In genomic region chr13:28959458-28959978, GRCm38 (mm10) we compare ENCODE assay signal across 8 mouse cellular contexts. TPM values are rescaled to one million over a fixed set of nuclear protein-coding genes. Genes with fewer than 3 reads are reported as not detected.
DNase-seq lines count a peak whose midpoint lies in the region; ATAC-seq and TF ChIP-seq lines count a peak whose summit lies in the region.

No protein-coding gene starts in this region.

- H3K9me3 ChIP-seq in E14TG2a.4 (ENCODE audit: low read length): 0 out of 2 replicates have a peak, but pooled peaks cover 4% of the 10 kb centered on the region
- H3K9me3 ChIP-seq in forebrain, embryonic 16.5 days (ENCODE audit: control insufficient read depth, low read length): no peaks in the 10 kb centered on the region
- no peaks in the 10 kb centered on the region for H3K9me3 ChIP-seq in liver, postnatal 0 days (ENCODE audit: low read length)
- H3K9me3 ChIP-seq in neural tube, embryonic 13.5 days: no peaks in the 10 kb centered on the region
- no peaks in the 10 kb centered on the region for H3K9me3 ChIP-seq in stomach, postnatal 0 days (ENCODE audit: control insufficient read depth, low read length)

- TF ChIP-seq EP300 in liver, postnatal 0 days (IDR thresholded peaks at IDR 0.05; ENCODE audit: low read depth): peak; percentile 88
- no peak for TF ChIP-seq EP300 in stomach, postnatal 0 days (optimal IDR thresholded peaks at IDR 0.05)

- DNase-seq in cerebellum, adult 18-20 months: peak; percentile 88 to 91
- DNase-seq in heart, postnatal 14 days: peak; percentile 88 to 90
- peak; percentile 90 to 94 for DNase-seq in kidney, postnatal 4 days
- DNase-seq in liver, postnatal 0 days: peak; percentile 83
- peak; percentile 94 for DNase-seq in stomach, postnatal 0 days (ENCODE audit: low spot score)

- peaks cover 38% of the 10 kb centered on the region for H3K27me3 ChIP-seq in E14TG2a.4 (ENCODE audit: insufficient read depth, low read length)
- no peaks in the 10 kb centered on the region for H3K27me3 ChIP-seq in forebrain, embryonic 16.5 days (replicated peaks; ENCODE audit: control insufficient read depth, insufficient read depth, low read length)
- peaks cover 6% of the 10 kb centered on the region; the same call in 1 of the 2 replicates for H3K27me3 ChIP-seq in liver, postnatal 0 days (ENCODE audit: insufficient read depth, low read length)
- no peaks in the 10 kb centered on the region for H3K27me3 ChIP-seq in neural tube, embryonic 13.5 days
- H3K27me3 ChIP-seq in stomach, postnatal 0 days (ENCODE audit: control insufficient read depth, insufficient read depth, low read length): no peaks in the 10 kb centered on the region

- H3K4me3 ChIP-seq in E14TG2a.4 (replicated peaks; ENCODE audit: low read length): peak overlapping the region; percentile 83
- peak overlapping the region; percentile 69 for H3K4me3 ChIP-seq in forebrain, embryonic 16.5 days (replicated peaks; ENCODE audit: low read length)
- H3K4me3 ChIP-seq in liver, postnatal 0 days (ENCODE audit: low read depth, low read length): peak overlapping the region; percentile 53
- peak overlapping the region; percentile 52 for H3K4me3 ChIP-seq in neural tube, embryonic 13.5 days
- peak overlapping the region; percentile 54 for H3K4me3 ChIP-seq in stomach, postnatal 0 days (ENCODE audit: low read depth, low read length)

- peak overlapping the region; percentile 99 for H3K27ac ChIP-seq in forebrain, embryonic 16.5 days (ENCODE audit: low read length)
- H3K27ac ChIP-seq in liver, postnatal 0 days (ENCODE audit: low read depth): no peak overlapping the region
- peak overlapping the region; percentile 99 for H3K27ac ChIP-seq in neural tube, embryonic 13.5 days (replicated peaks)
- H3K27ac ChIP-seq in stomach, postnatal 0 days (replicated peaks): peak overlapping the region; percentile 94

- TF ChIP-seq CTCF in E14TG2a.4 (conservative IDR thresholded peaks at IDR 0.05; ENCODE audit: low read length): no peak
- peak; percentile 71 for TF ChIP-seq CTCF in liver, postnatal 0 days (IDR thresholded peaks at IDR 0.05; ENCODE audit: low read depth)
- TF ChIP-seq CTCF in stomach, postnatal 0 days (IDR thresholded peaks at IDR 0.05; ENCODE audit: low read depth): peak; percentile 83

- H3K9ac ChIP-seq in forebrain, embryonic 16.5 days (replicated peaks; ENCODE audit: low read depth, low read length): peak overlapping the region; percentile 93
- peak overlapping the region; percentile 55 for H3K9ac ChIP-seq in liver, postnatal 0 days (replicated peaks)
- H3K9ac ChIP-seq in neural tube, embryonic 13.5 days: peak overlapping the region; percentile 88
- H3K9ac ChIP-seq in stomach, postnatal 0 days (ENCODE audit: low read length): peak overlapping the region; percentile 79

- H3K4me2 ChIP-seq in forebrain, embryonic 16.5 days (ENCODE audit: low read length): peak overlapping the region; percentile 96
- peak overlapping the region; percentile 86 for H3K4me2 ChIP-seq in liver, postnatal 0 days (ENCODE audit: low read depth, low read length)
- H3K4me2 ChIP-seq in neural tube, embryonic 13.5 days: peak overlapping the region; percentile 93
- H3K4me2 ChIP-seq in stomach, postnatal 0 days (replicated peaks; ENCODE audit: low read depth): peak overlapping the region; percentile 97

- peak; percentile 76 for ATAC-seq in forebrain, embryonic 16.5 days
- ATAC-seq in liver, postnatal 0 days: peak; percentile 76
- ATAC-seq in neural tube, embryonic 13.5 days (ENCODE audit: low read depth): peak; percentile 76
- ATAC-seq in stomach, postnatal 0 days (ENCODE audit: low FRiP score, low TSS enrichment): peak; percentile 90

- intact Hi-C loops in heart, postnatal 14 days (cut with DNase I): loop anchor here (1.0 to 5.0 kb wide), 4 partner anchors 188 to 645 kb away; no protein-coding TSS in a partner anchor

- no peaks in the 10 kb centered on the region for H3K36me3 ChIP-seq in E14TG2a.4 (ENCODE audit: insufficient read depth, low read length)
- no peaks in the 10 kb centered on the region for H3K36me3 ChIP-seq in forebrain, embryonic 16.5 days (ENCODE audit: control insufficient read depth, insufficient read depth)
- no peaks in the 10 kb centered on the region for H3K36me3 ChIP-seq in liver, postnatal 0 days (replicated peaks; ENCODE audit: insufficient read depth, low read length)
- H3K36me3 ChIP-seq in neural tube, embryonic 13.5 days: no peaks in the 10 kb centered on the region
- no peaks in the 10 kb centered on the region for H3K36me3 ChIP-seq in stomach, postnatal 0 days (ENCODE audit: control insufficient read depth, insufficient read depth, low read length)

- 1% methylated on average over 31 of the region's 31 CpGs for WGBS in forebrain, embryonic 16.5 days
- WGBS in liver, postnatal 0 days (ENCODE audit: insufficient replicate concordance): 2% methylated on average over 31 of the region's 31 CpGs
- 2% methylated on average over 31 of the region's 31 CpGs for whole genome bisulfite sequencing in neural tube, embryonic 13.5 days
- WGBS in stomach, postnatal 0 days: under 1% methylated on average over 27 of the region's 31 CpGs

- H3K4me1 ChIP-seq in E14TG2a.4 (replicated peaks; ENCODE audit: low read depth, low read length): peaks cover 30% of the 10 kb centered on the region
- peaks cover 19% of the 10 kb centered on the region for H3K4me1 ChIP-seq in forebrain, embryonic 16.5 days (replicated peaks; ENCODE audit: control insufficient read depth, insufficient read depth, low read length)
- peaks cover 14% of the 10 kb centered on the region for H3K4me1 ChIP-seq in liver, postnatal 0 days (ENCODE audit: insufficient read depth)
- peaks cover 18% of the 10 kb centered on the region for H3K4me1 ChIP-seq in neural tube, embryonic 13.5 days (replicated peaks)
- H3K4me1 ChIP-seq in stomach, postnatal 0 days (replicated peaks; ENCODE audit: control insufficient read depth, insufficient read depth): no peaks in the 10 kb centered on the region

RNA-seq across cellular contexts. Expression of gene Sox4, which starts 6.0 kb away (rescaled TPM):
- polyA plus RNA-seq in forebrain, embryonic 16.5 days (2015; fragmentation: Nextera tagmentation; extraction: Ambion mirVana): 224 and 276 TPM in 2 replicates
- total RNA-seq in heart, postnatal 14 days (2021): 10 to 100 TPM; 31.2 to 34.1 TPM
- polyA plus RNA-seq in liver, postnatal 0 days (2015; fragmentation: Nextera tagmentation; extraction: Ambion mirVana): 3.6 and 4.1 TPM in 2 replicates
- 161 and 183 TPM in 2 replicates for polyA plus RNA-seq in neural tube, embryonic 13.5 days (2015; fragmentation: Nextera tagmentation; extraction: Ambion mirVana)
- 23.1 and 23.8 TPM in 2 replicates for polyA plus RNA-seq in stomach, postnatal 0 days (2015; fragmentation: Nextera tagmentation; extraction: Ambion mirVana)
